Mouse (Mus musculus) hindbrain, embryonic 16.5 days (tissue): ENCODE measurements around the gene Gm8764. TPM values are rescaled to one million over a fixed set of nuclear protein-coding genes. Genes with fewer than 3 reads are reported as not detected.
"Not testable (repeated sequence)": the region's sequence is repeated elsewhere in the genome, so short reads cannot be mapped to it uniquely, and the experiment has no call there.

Experiments
- ATAC-seq: fragments of 200-750 bp; cut with Nextera tagmentation; 2 replicates; pipeline ENCODE4 v1.8.0; 2017; ENCODE audit warnings: moderate TSS enrichment, moderate library complexity
- H3K27ac ChIP-seq: fragments of 300-500 bp; sonication (generic); 2 replicates; pipeline ENCODE4 v1.5.1; 2014; ENCODE audit warnings: low read depth, mild to moderate bottlenecking, control low read depth, low read length, moderate library complexity
- H3K27me3 ChIP-seq: fragments of 300-500 bp; sonication (generic); replicated peaks from 2 replicates; pipeline ENCODE4 v1.6.1; 2014; ENCODE audit warnings: low read length; ENCODE audit not compliant: control insufficient read depth, insufficient read depth
- H3K36me3 ChIP-seq: fragments of 300-500 bp; sonication (generic); 2 replicates; pipeline ENCODE4 v1.6.1; 2014; ENCODE audit warnings: mild to moderate bottlenecking, low read length, moderate library complexity, mixed read lengths; ENCODE audit not compliant: control insufficient read depth, insufficient read depth
- H3K4me1 ChIP-seq: fragments of 300-500 bp; sonication (generic); 2 replicates; pipeline ENCODE4 v1.6.1; 2014; ENCODE audit warnings: low read depth, low read length; ENCODE audit not compliant: control insufficient read depth, insufficient read depth
- H3K4me2 ChIP-seq: fragments of 300-500 bp; sonication (generic); 2 replicates; pipeline ENCODE4 v1.6.1; 2014; ENCODE audit warnings: mild to moderate bottlenecking, low read length, control low read depth, moderate library complexity
- H3K4me3 ChIP-seq: fragments of 300-500 bp; sonication (generic); 2 replicates; pipeline ENCODE4 v1.5.1; 2014; ENCODE audit warnings: mild to moderate bottlenecking, low read length, control low read depth, moderate library complexity
- H3K9ac ChIP-seq: fragments of 300-500 bp; sonication (generic); 2 replicates; pipeline ENCODE4 v1.6.1; 2014; ENCODE audit warnings: low read depth, mild to moderate bottlenecking, control low read depth, low read length, moderate library complexity
- H3K9me3 ChIP-seq: fragments of 300-500 bp; sonication (generic); 2 replicates; pipeline ENCODE4 v1.6.1; 2014; ENCODE audit warnings: mild to moderate bottlenecking, low read length, moderate library complexity; ENCODE audit not compliant: control insufficient read depth
- WGBS: fragments of 180-500 bp; shearing (Covaris S2); extraction: QIAGEN DNeasy Blood & Tissue Kit; methylation state at CpG from one replicate; pipeline ENCODE4 v1.1.7; 2014; 5-methylcytosine and 5-hydroxymethylcytosine counted together
- polyA plus RNA-seq: library from polyadenylated mRNA; unstranded; fragments of >200 nt; fragmentation: Nextera tagmentation; extraction: Ambion mirVana; gene quantifications from 2 replicates; pipeline ENCODE4 v1.2.1, GENCODE M21; 2015

Gm8764 gene
- polyA plus RNA-seq, result not detected in 2 replicates

DNA sequence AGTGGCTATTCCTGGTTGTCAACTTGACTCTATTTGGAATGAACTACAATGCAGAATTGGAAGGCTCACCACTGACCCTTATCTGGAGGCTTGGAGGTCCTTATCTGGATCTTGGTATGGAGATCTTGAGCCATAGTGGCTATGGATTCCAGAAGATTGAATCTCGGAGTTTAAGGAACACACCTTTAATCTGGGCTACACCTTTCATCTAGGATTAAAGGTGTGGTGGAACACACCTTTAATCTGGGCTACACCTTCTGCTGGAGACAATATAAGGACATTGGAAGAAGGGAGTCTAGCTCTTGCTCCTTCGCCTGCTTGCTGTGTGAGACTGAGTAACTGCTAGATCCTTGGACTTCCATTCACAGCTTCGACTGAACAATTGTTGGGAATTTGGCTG is at the start of gene Gm8764:
Gene Gm8764, plus strand, starts transcription at position 301 of the 400 bp plus-strand sequence.
- H3K27ac ChIP-seq, H3K4me1 ChIP-seq, H3K36me3 ChIP-seq, H3K4me2 ChIP-seq, ATAC-seq, H3K9me3 ChIP-seq, H3K4me3 ChIP-seq, H3K27me3 ChIP-seq, H3K9ac ChIP-seq: not testable (repeated sequence)
- no CpG with 5 or more reads among the region's 3 CpGs for WGBS

DNA sequence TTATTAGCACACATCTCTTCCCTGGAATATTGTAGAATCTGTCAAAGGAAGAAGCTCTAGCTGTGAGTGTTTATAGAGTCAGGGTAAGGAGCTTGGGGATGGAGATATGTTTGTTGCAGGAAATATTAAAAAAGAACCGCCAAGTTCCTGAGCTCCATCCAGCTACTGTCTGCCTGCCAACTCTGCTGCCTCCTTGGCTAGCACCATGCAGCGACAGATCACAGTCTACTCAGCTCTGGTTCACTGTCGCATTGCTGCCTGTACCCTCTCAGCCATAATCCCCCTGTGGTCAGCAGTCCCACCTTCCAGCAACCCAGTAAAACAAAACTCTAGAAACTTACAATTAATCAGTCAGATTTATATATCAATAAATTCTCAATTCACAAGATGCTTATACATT is 49.8 kb upstream of the Gm8764 start:
- no peaks in the 10 kb centered on the region for H3K36me3 ChIP-seq
- H3K4me2 ChIP-seq, result no peak overlapping the region
- H3K4me1 ChIP-seq, result no peaks in the 10 kb centered on the region
- no peaks in the 10 kb centered on the region for H3K27me3 ChIP-seq
- no peak overlapping the region for H3K9ac ChIP-seq
- WGBS, result 78% methylated on average over 3 of the region's 3 CpGs
- ATAC-seq, result no peak
- H3K9me3 ChIP-seq, result no peaks in the 10 kb centered on the region
- no peak overlapping the region for H3K27ac ChIP-seq
- no peak overlapping the region for H3K4me3 ChIP-seq

DNA sequence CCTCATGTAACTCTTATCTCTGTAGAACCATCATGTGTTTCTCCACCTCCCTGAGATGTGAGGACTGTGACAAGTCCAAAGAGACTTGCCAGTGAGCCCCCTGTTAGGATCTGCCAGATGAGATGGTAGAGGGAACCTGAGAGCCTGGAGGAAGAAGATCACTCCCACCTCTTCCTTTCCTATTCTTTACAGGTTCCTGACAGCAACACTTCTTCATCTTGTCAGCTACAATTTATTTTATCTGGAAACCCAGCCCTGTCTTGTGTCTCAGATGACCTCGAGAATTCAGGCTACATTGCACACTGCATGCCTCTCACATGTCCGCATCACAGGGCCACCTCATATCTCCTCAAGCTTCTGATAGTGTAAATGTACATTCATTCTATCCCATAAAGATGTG is 41.5 kb upstream of the Gm8764 start:
- 85% methylated on average over 2 of the region's 2 CpGs for WGBS
- no peak overlapping the region for H3K4me2 ChIP-seq
- H3K36me3 ChIP-seq, result no peaks in the 10 kb centered on the region
- ATAC-seq, result no peak
- no peak overlapping the region for H3K9ac ChIP-seq
- no peaks in the 10 kb centered on the region for H3K4me1 ChIP-seq
- H3K9me3 ChIP-seq, result no peaks in the 10 kb centered on the region
- no peak overlapping the region for H3K27ac ChIP-seq
- H3K4me3 ChIP-seq, result no peak overlapping the region
- no peaks in the 10 kb centered on the region for H3K27me3 ChIP-seq

DNA sequence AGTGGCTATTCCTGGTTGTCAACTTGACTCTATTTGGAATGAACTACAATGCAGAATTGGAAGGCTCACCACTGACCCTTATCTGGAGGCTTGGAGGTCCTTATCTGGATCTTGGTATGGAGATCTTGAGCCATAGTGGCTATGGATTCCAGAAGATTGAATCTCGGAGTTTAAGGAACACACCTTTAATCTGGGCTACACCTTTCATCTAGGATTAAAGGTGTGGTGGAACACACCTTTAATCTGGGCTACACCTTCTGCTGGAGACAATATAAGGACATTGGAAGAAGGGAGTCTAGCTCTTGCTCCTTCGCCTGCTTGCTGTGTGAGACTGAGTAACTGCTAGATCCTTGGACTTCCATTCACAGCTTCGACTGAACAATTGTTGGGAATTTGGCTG is 17.1 kb upstream of the Gm8764 start, which contains the start of gene Gm21293:
Gene Gm21293, plus strand, starts transcription at position 301 of the 400 bp plus-strand sequence.
- not testable (repeated sequence) for H3K36me3 ChIP-seq, H3K9ac ChIP-seq

DNA sequence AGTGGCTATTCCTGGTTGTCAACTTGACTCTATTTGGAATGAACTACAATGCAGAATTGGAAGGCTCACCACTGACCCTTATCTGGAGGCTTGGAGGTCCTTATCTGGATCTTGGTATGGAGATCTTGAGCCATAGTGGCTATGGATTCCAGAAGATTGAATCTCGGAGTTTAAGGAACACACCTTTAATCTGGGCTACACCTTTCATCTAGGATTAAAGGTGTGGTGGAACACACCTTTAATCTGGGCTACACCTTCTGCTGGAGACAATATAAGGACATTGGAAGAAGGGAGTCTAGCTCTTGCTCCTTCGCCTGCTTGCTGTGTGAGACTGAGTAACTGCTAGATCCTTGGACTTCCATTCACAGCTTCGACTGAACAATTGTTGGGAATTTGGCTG is 8.6 kb upstream of the Gm8764 start, which contains the start of gene Gm6763:
Gene Gm6763, plus strand, starts transcription at position 301 of the 400 bp plus-strand sequence.
- not testable (repeated sequence) for H3K36me3 ChIP-seq, H3K9me3 ChIP-seq, H3K27ac ChIP-seq, H3K27me3 ChIP-seq, H3K4me2 ChIP-seq, ATAC-seq, H3K4me3 ChIP-seq, H3K9ac ChIP-seq, H3K4me1 ChIP-seq
- WGBS, result no CpG with 5 or more reads among the region's 3 CpGs

More for the DNA sequence above, 17.1 kb upstream of the Gm8764 start, which contains the start of gene Gm21293:
- H3K4me1 ChIP-seq, H3K27ac ChIP-seq, H3K4me2 ChIP-seq, H3K9me3 ChIP-seq, H3K27me3 ChIP-seq, H3K4me3 ChIP-seq, ATAC-seq: not testable (repeated sequence)
- WGBS, result no CpG with 5 or more reads among the region's 3 CpGs

DNA sequence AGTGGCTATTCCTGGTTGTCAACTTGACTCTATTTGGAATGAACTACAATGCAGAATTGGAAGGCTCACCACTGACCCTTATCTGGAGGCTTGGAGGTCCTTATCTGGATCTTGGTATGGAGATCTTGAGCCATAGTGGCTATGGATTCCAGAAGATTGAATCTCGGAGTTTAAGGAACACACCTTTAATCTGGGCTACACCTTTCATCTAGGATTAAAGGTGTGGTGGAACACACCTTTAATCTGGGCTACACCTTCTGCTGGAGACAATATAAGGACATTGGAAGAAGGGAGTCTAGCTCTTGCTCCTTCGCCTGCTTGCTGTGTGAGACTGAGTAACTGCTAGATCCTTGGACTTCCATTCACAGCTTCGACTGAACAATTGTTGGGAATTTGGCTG is 8.4 kb downstream of the Gm8764 start, which contains the start of gene Gm21304:
Gene Gm21304, plus strand, starts transcription at position 301 of the 400 bp plus-strand sequence.
- H3K36me3 ChIP-seq, ATAC-seq, H3K27ac ChIP-seq, H3K9ac ChIP-seq, H3K4me2 ChIP-seq, H3K9me3 ChIP-seq, H3K4me1 ChIP-seq, H3K4me3 ChIP-seq, H3K27me3 ChIP-seq: not testable (repeated sequence)
- WGBS, result no CpG with 5 or more reads among the region's 3 CpGs

DNA sequence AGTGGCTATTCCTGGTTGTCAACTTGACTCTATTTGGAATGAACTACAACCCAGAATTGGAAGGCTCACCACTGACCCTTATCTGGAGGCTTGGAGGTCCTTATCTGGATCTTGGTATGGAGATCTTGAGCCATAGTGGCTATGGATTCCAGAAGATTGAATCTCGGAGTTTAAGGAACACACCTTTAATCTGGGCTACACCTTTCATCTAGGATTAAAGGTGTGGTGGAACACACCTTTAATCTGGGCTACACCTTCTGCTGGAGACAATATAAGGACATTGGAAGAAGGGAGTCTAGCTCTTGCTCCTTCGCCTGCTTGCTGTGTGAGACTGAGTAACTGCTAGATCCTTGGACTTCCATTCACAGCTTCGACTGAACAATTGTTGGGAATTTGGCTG is 16.9 kb downstream of the Gm8764 start, which contains the start of gene Gm21312:
Gene Gm21312, plus strand, starts transcription at position 301 of the 400 bp plus-strand sequence.
- H3K4me3 ChIP-seq, H3K9ac ChIP-seq, H3K4me2 ChIP-seq, H3K27ac ChIP-seq, H3K36me3 ChIP-seq, ATAC-seq, H3K4me1 ChIP-seq, H3K27me3 ChIP-seq, H3K9me3 ChIP-seq: not testable (repeated sequence)
- WGBS, result no CpG with 5 or more reads among the region's 3 CpGs

DNA sequence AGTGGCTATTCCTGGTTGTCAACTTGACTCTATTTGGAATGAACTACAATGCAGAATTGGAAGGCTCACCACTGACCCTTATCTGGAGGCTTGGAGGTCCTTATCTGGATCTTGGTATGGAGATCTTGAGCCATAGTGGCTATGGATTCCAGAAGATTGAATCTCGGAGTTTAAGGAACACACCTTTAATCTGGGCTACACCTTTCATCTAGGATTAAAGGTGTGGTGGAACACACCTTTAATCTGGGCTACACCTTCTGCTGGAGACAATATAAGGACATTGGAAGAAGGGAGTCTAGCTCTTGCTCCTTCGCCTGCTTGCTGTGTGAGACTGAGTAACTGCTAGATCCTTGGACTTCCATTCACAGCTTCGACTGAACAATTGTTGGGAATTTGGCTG is 25.4 kb downstream of the Gm8764 start, which contains the start of gene Gm20765:
Gene Gm20765, plus strand, starts transcription at position 301 of the 400 bp plus-strand sequence.
- not testable (repeated sequence) for H3K27me3 ChIP-seq, H3K4me3 ChIP-seq, H3K27ac ChIP-seq, H3K4me1 ChIP-seq, H3K9ac ChIP-seq, H3K9me3 ChIP-seq, H3K36me3 ChIP-seq, H3K4me2 ChIP-seq, ATAC-seq
- no CpG with 5 or more reads among the region's 3 CpGs for WGBS

DNA sequence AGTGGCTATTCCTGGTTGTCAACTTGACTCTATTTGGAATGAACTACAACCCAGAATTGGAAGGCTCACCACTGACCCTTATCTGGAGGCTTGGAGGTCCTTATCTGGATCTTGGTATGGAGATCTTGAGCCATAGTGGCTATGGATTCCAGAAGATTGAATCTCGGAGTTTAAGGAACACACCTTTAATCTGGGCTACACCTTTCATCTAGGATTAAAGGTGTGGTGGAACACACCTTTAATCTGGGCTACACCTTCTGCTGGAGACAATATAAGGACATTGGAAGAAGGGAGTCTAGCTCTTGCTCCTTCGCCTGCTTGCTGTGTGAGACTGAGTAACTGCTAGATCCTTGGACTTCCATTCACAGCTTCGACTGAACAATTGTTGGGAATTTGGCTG is 33.9 kb downstream of the Gm8764 start, which contains the start of gene Gm4340:
Gene Gm4340, plus strand, starts transcription at position 301 of the 400 bp plus-strand sequence.
- not testable (repeated sequence) for H3K27me3 ChIP-seq, ATAC-seq, H3K27ac ChIP-seq, H3K9me3 ChIP-seq, H3K9ac ChIP-seq, H3K4me3 ChIP-seq, H3K4me1 ChIP-seq, H3K4me2 ChIP-seq, H3K36me3 ChIP-seq
- no CpG with 5 or more reads among the region's 3 CpGs for WGBS
